9 mouse cellular contexts compared by ENCODE assay signal in genomic region chr1:180230580-180230979, GRCm38 (mm10). TPM values are rescaled to one million over a fixed set of nuclear protein-coding genes. Genes with fewer than 3 reads are reported as not detected.
DNase-seq lines count a peak whose midpoint lies in the region; ATAC-seq lines count a peak whose summit lies in the region.
"Had no signal": no experiment of that assay in that cellular context is flagged by ENCODE, and none has a peak within 500 bp of the region (broad histone marks: within the 10 kb centered on the region; RNA-seq: fewer than 3 reads in every experiment).

No protein-coding gene starts in this region.

- H3K9me3 ChIP-seq in intestine, embryonic 14.5 days (ENCODE audit: control insufficient read depth, low read length): 0 out of 2 replicates have a peak, but pooled peaks cover 4% of the 10 kb centered on the region
- H3K9me3 ChIP-seq in intestine, embryonic 15.5 days: no peaks in the 10 kb centered on the region
- H3K9me3 ChIP-seq: neural tube, embryonic 13.5 days had no signal

- H3K27ac ChIP-seq in intestine, embryonic 14.5 days (ENCODE audit: low read depth): no peak overlapping the region
- H3K27ac ChIP-seq in intestine, embryonic 15.5 days: no peak overlapping the region
- H3K27ac ChIP-seq: neural tube, embryonic 13.5 days had no signal

- no peak for ATAC-seq in intestine, embryonic 14.5 days (replicated peaks; ENCODE audit: low FRiP score, low TSS enrichment, low read depth)
- no peak for ATAC-seq in intestine, embryonic 15.5 days

- no peak overlapping the region for H3K4me3 ChIP-seq in intestine, embryonic 14.5 days (ENCODE audit: low read depth, low read length)
- no peak overlapping the region for H3K4me3 ChIP-seq in intestine, embryonic 15.5 days (replicated peaks)
- H3K4me3 ChIP-seq: neural tube, embryonic 13.5 days had no signal

- 31% methylated on average over 2 of the region's 2 CpGs for WGBS in intestine, embryonic 14.5 days
- WGBS in intestine, embryonic 15.5 days: 28% methylated on average over 2 of the region's 2 CpGs

- H3K4me2 ChIP-seq in intestine, embryonic 14.5 days (ENCODE audit: low read length): no peak overlapping the region
- no peak overlapping the region for H3K4me2 ChIP-seq in intestine, embryonic 15.5 days (replicated peaks)
- H3K4me2 ChIP-seq: neural tube, embryonic 13.5 days had no signal

- peaks cover 6% of the 10 kb centered on the region for H3K4me1 ChIP-seq in intestine, embryonic 14.5 days (replicated peaks; ENCODE audit: control insufficient read depth, insufficient read depth, low read length)
- H3K4me1 ChIP-seq in intestine, embryonic 15.5 days (replicated peaks): peaks cover 6% of the 10 kb centered on the region; the same call in 1 of the 2 replicates

- H3K27me3 ChIP-seq in intestine, embryonic 14.5 days (replicated peaks; ENCODE audit: control insufficient read depth, insufficient read depth, low read length): no peaks in the 10 kb centered on the region
- H3K27me3 ChIP-seq in intestine, embryonic 15.5 days (replicated peaks): no peaks in the 10 kb centered on the region
- H3K27me3 ChIP-seq: neural tube, embryonic 13.5 days had no signal

- peak; percentile 68 for DNase-seq in intestine, embryonic 14.5 days (ENCODE audit: low spot score)
- DNase-seq in 3T3-L1 (ENCODE audit: low read depth, low spot score): peak; percentile 60
- peak; percentile 66 for DNase-seq in ES-CJ7 (ENCODE audit: low read depth, low spot score)
- peak; percentile 80 for DNase-seq in induced T-regulatory cell, adult 2 months (ENCODE audit: low read depth)
- DNase-seq in adrenal gland, adult (ENCODE audit: inconsistent age in 2 of 2, low spot score in 1 of 2): no peak
- DNase-seq in urinary bladder, adult 18-20 months (ENCODE audit: low spot score in 2 of 2): no peak
- DNase-seq in heart, adult 9 months (ENCODE audit: low spot score in 2 of 2): no peak

- H3K9ac ChIP-seq in intestine, embryonic 14.5 days (ENCODE audit: low read length): no peak overlapping the region
- H3K9ac ChIP-seq in intestine, embryonic 15.5 days: no peak overlapping the region
- H3K9ac ChIP-seq: neural tube, embryonic 13.5 days had no signal

- no peaks in the 10 kb centered on the region for H3K36me3 ChIP-seq in intestine, embryonic 14.5 days (ENCODE audit: control insufficient read depth, insufficient read depth, low read length)
- no peaks in the 10 kb centered on the region for H3K36me3 ChIP-seq in intestine, embryonic 15.5 days

RNA-seq across cellular contexts. Expression of gene Coq8a, which starts 31.2 kb away (rescaled TPM):
- 11.4 and 12.4 TPM in 2 replicates for polyA plus RNA-seq in intestine, embryonic 14.5 days (2014; fragmentation: Nextera tagmentation; extraction: Ambion mirVana)
- polyA plus RNA-seq in intestine, embryonic 15.5 days (2015; fragmentation: Nextera tagmentation; extraction: Ambion mirVana): 20.4 and 22.1 TPM in 2 replicates

RNA-seq across cellular contexts. Expression of gene Psen2, which starts 32.7 kb away (rescaled TPM):
- polyA plus RNA-seq in intestine, embryonic 14.5 days (2014; fragmentation: Nextera tagmentation; extraction: Ambion mirVana): 13.9 and 15.6 TPM in 2 replicates
- 16.0 and 21.6 TPM in 2 replicates for polyA plus RNA-seq in intestine, embryonic 15.5 days (2015; fragmentation: Nextera tagmentation; extraction: Ambion mirVana)

Comparison
In these comparisons a context has a peak if more than half of its experiments do, and no peak if none do; other contexts are left out.
1. DNase-seq: peak in intestine, embryonic 14.5 days (single experiment), 3T3-L1 (single experiment), ES-CJ7 (single experiment) and induced T-regulatory cell, adult 2 months (single experiment); none in adrenal gland, adult (0 of 2), urinary bladder, adult 18-20 months (0 of 2) and heart, adult 9 months (0 of 2).